Mouse (Mus musculus) liver, postnatal 0 days (tissue): ENCODE measurements at regions not wholly inside any gene's neighbourhood (a gene's known extent, or its start where the extent isn't known, plus 50 kb on each side); places are given as distances from the start of the nearest gene placed in this dataset.

Source experiments
- CTCF ChIP-seq: sonication (generic); IDR thresholded peaks from 2 replicates; pipeline ENCODE4 v1.5.1; 2016; ENCODE audit warnings: antibody characterized with exemption, low read depth
- EP300 ChIP-seq: IDR thresholded peaks from 2 replicates; pipeline ENCODE4 v1.6.1; 2016; ENCODE audit warnings: antibody characterized with exemption, low read depth, mild to moderate bottlenecking

GRCm38 (mm10) chr9:60972201-60972910 is 178.0 kb downstream of the Uaca start:
- TF ChIP-seq EP300 (no peak), CTCF (no peak)
